Mouse (Mus musculus) bone marrow, adult 2 months (tissue): ENCODE data around the gene Samd10. TPM values are rescaled to one million over a fixed set of nuclear protein-coding genes. Genes with fewer than 3 reads are reported as not detected.
A peak's percentile ranks its signal among the peaks of the same experiment; 100 is the strongest.

ENCODE experiments used
- H3K27ac ChIP-seq: fragments of 200-500 bp; 2 replicates; pipeline ENCODE4 v1.5.1; 2012; ENCODE audit warnings: low read depth, mild to moderate bottlenecking, control low read depth, inconsistent platforms, low read length; ENCODE audit not compliant: control insufficient read depth, poor library complexity, insufficient read depth
- H3K4me1 ChIP-seq: fragments of 200-500 bp; 2 replicates; pipeline ENCODE4 v1.6.1; 2011; ENCODE audit warnings: low read length; ENCODE audit not compliant: control insufficient read depth, insufficient read depth
- H3K4me3 ChIP-seq: fragments of 200-500 bp; replicated peaks from 2 replicates; pipeline ENCODE3; 2011; ENCODE audit warnings: mild to moderate bottlenecking, low read depth, low read length, control low read depth; ENCODE audit not compliant: control insufficient read depth
- CTCF ChIP-seq: fragments of 200-500 bp; IDR thresholded peaks from 2 replicates; pipeline ENCODE4 v1.5.1; 2011; ENCODE audit warnings: low read length, control low read depth; ENCODE audit not compliant: control insufficient read depth, insufficient read depth
- POLR2A ChIP-seq: fragments of 200-500 bp; IDR thresholded peaks from 2 replicates; pipeline ENCODE4 v1.6.1; 2011; ENCODE audit warnings: low read depth, mild to moderate bottlenecking, control low read depth, low read length, borderline replicate concordance; ENCODE audit not compliant: control insufficient read depth
- WGBS: fragments of 180-500 bp; shearing (Covaris S2); methylation state at CpG from one replicate; pipeline ENCODE4 v1.1.7; 2018; 5-methylcytosine and 5-hydroxymethylcytosine counted together
- polyA plus RNA-seq: library from polyadenylated mRNA; stranded (reverse); fragments of >200 nt; gene quantifications from 2 replicates; pipeline ENCODE4 v1.2.4, GENCODE M21; 2011; ENCODE audit warnings: low replicate concordance; ENCODE audit not compliant: missing spikeins, insufficient read depth, insufficient read length

Samd10 gene
- polyA plus RNA-seq, 1 experiment: 6.5 TPM

GRCm38 (mm10) chr2:181568272-181569008 lies 30.6 kb downstream of the Samd10 start:
- WGBS: 51% methylated on average over 7 of the region's 7 CpGs
- Histone ChIP-seq H3K4me1 (no peaks in the 10 kb centered on the region), H3K4me3 (no peak overlapping the region), H3K27ac (peak overlapping the region; percentile 30; the same call in 1 of the 2 replicates)
- TF ChIP-seq CTCF (peak; percentile 76), POLR2A (no peak)

DNA sequence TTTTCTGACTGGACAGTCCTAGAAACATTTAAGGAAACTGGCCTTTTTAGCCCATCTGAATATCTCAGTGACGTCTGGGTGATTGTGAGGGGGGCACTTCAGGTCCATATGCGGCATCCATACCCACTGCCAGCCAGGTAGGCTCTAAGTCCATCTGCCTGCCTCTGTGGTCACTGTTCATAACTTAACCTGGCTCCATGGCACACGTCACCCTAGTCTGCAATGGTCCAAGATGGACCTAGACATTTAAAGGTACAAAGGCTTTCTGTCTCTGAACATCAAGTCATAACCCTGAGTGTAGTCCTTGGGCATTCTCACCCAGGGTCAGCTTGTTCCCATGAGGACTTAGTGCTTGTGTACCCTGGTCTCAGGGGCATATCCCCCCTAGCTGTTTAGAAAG lies 31.7 kb downstream of the Samd10 start:
- no peak overlapping the region for H3K4me3 ChIP-seq
- TF ChIP-seq POLR2A: no peak
- no peak for TF ChIP-seq CTCF
- WGBS: 88% methylated on average over 3 of the region's 3 CpGs
- H3K27ac ChIP-seq: no peak overlapping the region
- H3K4me1 ChIP-seq: no peaks in the 10 kb centered on the region

GRCm38 (mm10) chr2:181553772-181554171 lies 45.2 kb downstream of the Samd10 start:
- no peak for TF ChIP-seq POLR2A
- no peak for TF ChIP-seq CTCF
- Histone ChIP-seq H3K4me1 (peaks cover 4% of the 10 kb centered on the region), H3K27ac (peak overlapping the region; percentile 78; the same call in 1 of the 2 replicates), H3K4me3 (no peak overlapping the region)

- H3K4me1 ChIP-seq: peaks cover 10% of the 10 kb centered on the region
- no peak for TF ChIP-seq POLR2A
- TF ChIP-seq CTCF: no peak
- no peak overlapping the region for H3K27ac ChIP-seq
- 93% methylated on average over 2 of the region's 2 CpGs for WGBS
- no peak overlapping the region for H3K4me3 ChIP-seq
These were observed 48.8 kb downstream of the Samd10 start for GRCm38 (mm10) chr2:181550233-181550632.

- Histone ChIP-seq H3K4me3 (no peak overlapping the region), H3K27ac (peak overlapping the region; percentile 46; the same call in 1 of the 2 replicates), H3K4me1 (peaks cover 7% of the 10 kb centered on the region)
- WGBS: 72% methylated on average over 5 of the region's 5 CpGs
- TF ChIP-seq CTCF: no peak
- TF ChIP-seq POLR2A: no peak
These were observed 50.3 kb downstream of the Samd10 start for GRCm38 (mm10) chr2:181548682-181549081.

GRCm38 (mm10) chr2:181548227-181548626 lies 50.8 kb downstream of the Samd10 start:
- Histone ChIP-seq H3K27ac (peak overlapping the region; percentile 46; the same call in 1 of the 2 replicates), H3K4me3 (no peak overlapping the region), H3K4me1 (peaks cover 7% of the 10 kb centered on the region)
- WGBS: 7% methylated on average over 1 of the region's 1 CpGs
- TF ChIP-seq POLR2A (no peak), CTCF (no peak)

- 72% methylated on average over 7 of the region's 7 CpGs for WGBS
These were observed 52.9 kb downstream of the Samd10 start for GRCm38 (mm10) chr2:181546142-181546541.

More at GRCm38 (mm10) chr2:181546142-181546541, 52.9 kb downstream of the Samd10 start:
- no peak overlapping the region for H3K27ac ChIP-seq
- no peak overlapping the region for H3K4me3 ChIP-seq
- TF ChIP-seq POLR2A (no peak), CTCF (no peak)
- H3K4me1 ChIP-seq: peaks cover 7% of the 10 kb centered on the region

Other genes starting within 250 kb of the Samd10 start
- 10.8 and 30.8 TPM in 2 replicates for gene Zgpat, start 234.3 kb downstream of the Samd10 start, polyA plus RNA-seq
- 25.1 and 48.4 TPM in 2 replicates for gene Arfrp1, start 233.8 kb downstream of the Samd10 start, polyA plus RNA-seq
- gene Lime1, start 219.1 kb downstream of the Samd10 start, polyA plus RNA-seq: 37.9 and 47.7 TPM in 2 replicates
- gene Zbtb46, start 139.8 kb downstream of the Samd10 start, polyA plus RNA-seq: 5.2 and 9.7 TPM in 2 replicates
- gene Abhd16b, start 106.0 kb downstream of the Samd10 start, polyA plus RNA-seq: not detected in 2 replicates
- 27.0 and 32.9 TPM in 2 replicates for gene Tpd52l2, start 102.1 kb downstream of the Samd10 start, polyA plus RNA-seq
- 24.4 and 43.8 TPM in 2 replicates for gene Dnajc5, start 78.7 kb downstream of the Samd10 start, polyA plus RNA-seq
- gene Uckl1, start 14.3 kb downstream of the Samd10 start, polyA plus RNA-seq: 36.5 and 129 TPM in 2 replicates
- gene Prpf6, start 7.3 kb downstream of the Samd10 start, polyA plus RNA-seq: 15.7 and 27.7 TPM in 2 replicates
- gene Zfp512b, start 6.4 kb downstream of the Samd10 start, polyA plus RNA-seq: 12.6 and 31.9 TPM in 2 replicates
- not detected in 2 replicates for gene Gm29797, start 57.8 kb upstream of the Samd10 start, polyA plus RNA-seq
- 7.4 and 7.5 TPM in 2 replicates for gene Sox18, start 72.4 kb upstream of the Samd10 start, polyA plus RNA-seq
- 20.0 and 20.3 TPM in 2 replicates for gene Tcea2, start 81.1 kb upstream of the Samd10 start, polyA plus RNA-seq
- 57.1 and 170 TPM in 2 replicates for gene Rgs19, start 94.8 kb upstream of the Samd10 start, polyA plus RNA-seq
- not detected in 2 replicates for gene Lkaaear1, start 99.2 kb upstream of the Samd10 start, polyA plus RNA-seq
- 2.1 TPM in 1 of 2 replicates, not detected in the other for gene Oprl1, start 115.8 kb upstream of the Samd10 start, polyA plus RNA-seq
- gene Myt1, start 164.1 kb upstream of the Samd10 start, polyA plus RNA-seq: not detected in 2 replicates
- 9.9 and 11.2 TPM in 2 replicates for gene Pcmtd2, start 238.6 kb upstream of the Samd10 start, polyA plus RNA-seq